Mouse (Mus musculus) adrenal gland, postnatal 36 days (tissue): ENCODE measurements around the gene Vmn2r20. TPM values are rescaled to one million over a fixed set of nuclear protein-coding genes. Genes with fewer than 3 reads are reported as not detected.
"Not testable (repeated sequence)": the region's sequence is repeated elsewhere in the genome, so short reads cannot be mapped to it uniquely, and the experiment has no call there.

Experiments used
- DNase-seq, 2 experiments: peaks; one replicate each; pipeline ENCODE4 v3.0.0; 2021; ENCODE audit warnings: mixed read lengths in 1 of 2
- long read RNA-seq, 2 experiments: library from polyadenylated mRNA; stranded (forward); transcript quantifications; one replicate each; pipeline ENCODE4 v2.0.0; 2021; ENCODE audit warnings: borderline sequencing depth in 2 of 2
- total RNA-seq, 2 experiments: library from RNA; stranded (reverse); gene quantifications; 2 replicates each; pipeline ENCODE4 v1.2.3; 2021

Gene Vmn2r20
- not detected for total RNA-seq
- long read RNA-seq, experiment 1: 0 reads
- long read RNA-seq, experiment 2: 0 reads

GRCm38 (mm10) chr6:123418016-123418415, at the start of gene Vmn2r20:
Vmn2r20 (minus strand) TSS chr6:123418116.
- DNase-seq: not testable (repeated sequence)

- not testable (repeated sequence) for DNase-seq
Observed at GRCm38 (mm10) chr6:123424413-123424812, 6.5 kb upstream of the Vmn2r20 start.

GRCm38 (mm10) chr6:123406918-123407665, 10.8 kb downstream of the Vmn2r20 start:
- not testable (repeated sequence) for DNase-seq

- DNase-seq: not testable (repeated sequence)
Observed at GRCm38 (mm10) chr6:123388824-123389223, 29.1 kb downstream of the Vmn2r20 start.

DNA sequence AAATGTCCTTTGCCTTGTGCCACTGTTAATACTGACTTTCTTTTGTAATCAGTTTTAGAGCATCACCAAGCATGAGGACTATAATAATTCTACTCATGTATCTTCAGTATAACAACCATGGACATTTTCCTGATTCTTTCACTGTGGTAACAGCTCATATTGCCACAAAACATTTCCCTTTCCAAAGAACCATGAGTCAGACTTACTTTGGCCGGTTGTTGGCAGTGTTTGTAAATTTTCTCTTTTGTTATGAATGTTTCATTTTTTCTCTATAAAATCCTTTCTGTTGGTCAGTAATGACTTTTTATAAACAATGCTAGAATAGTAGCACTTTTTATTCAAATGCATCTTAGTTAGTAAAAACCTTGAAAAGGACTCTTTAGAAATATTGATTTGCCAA, 71.8 kb downstream of the Vmn2r20 start:
- no peak for DNase-seq

DNA sequence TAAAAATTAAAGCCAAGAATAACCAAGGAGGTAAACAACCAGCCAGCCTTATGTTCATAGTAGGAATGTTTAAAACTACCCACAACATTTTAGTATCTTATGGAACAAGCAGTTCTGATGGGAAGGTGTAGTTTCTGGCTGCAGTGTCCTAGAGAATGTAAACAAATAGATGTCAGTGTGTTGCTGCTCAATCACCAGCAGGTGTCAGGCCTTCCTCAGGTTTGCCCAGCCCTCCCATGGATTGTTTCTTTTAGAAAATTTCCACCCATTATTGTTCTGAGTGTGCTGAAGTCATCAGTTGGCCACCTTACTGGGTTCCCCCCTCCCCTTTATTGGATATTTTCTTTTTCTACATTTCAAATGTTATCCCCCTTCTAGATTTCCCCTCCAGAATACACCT, 77.8 kb downstream of the Vmn2r20 start:
- DNase-seq: no peak

GRCm38 (mm10) chr6:123332503-123332902, 85.4 kb downstream of the Vmn2r20 start:
- no peak for DNase-seq

Other genes with a start within 250 kb of the Vmn2r20 start
- not detected for gene Clec4b2, start 245.2 kb downstream of the Vmn2r20 start, total RNA-seq
- gene Clec4n, start 188.3 kb downstream of the Vmn2r20 start, total RNA-seq: 1 to 10 TPM; 1.2 to 2.8 TPM
- gene Clec4d, start 156.0 kb downstream of the Vmn2r20 start, total RNA-seq: under 1 TPM in 1 of 2 experiments, not detected in 1; 0.63 TPM
- gene Clec4e, start 128.2 kb downstream of the Vmn2r20 start, total RNA-seq: under 1 TPM in 1 of 2 experiments, not detected in 1; 0.23 TPM
- not detected for gene Vmn2r19, start 109.8 kb downstream of the Vmn2r20 start, total RNA-seq
- not detected for gene Vmn2r21, start 115.3 kb upstream of the Vmn2r20 start, total RNA-seq
- gene Vmn2r22, start 232.6 kb upstream of the Vmn2r20 start, total RNA-seq: not detected